Mouse (Mus musculus) heart, adult 11 months (tissue): ENCODE data around the gene Dpp8.

Experiments
- DNase-seq: peaks from one replicate; pipeline ENCODE4 v3.0.0; 2022

Dpp8 gene

DNA sequence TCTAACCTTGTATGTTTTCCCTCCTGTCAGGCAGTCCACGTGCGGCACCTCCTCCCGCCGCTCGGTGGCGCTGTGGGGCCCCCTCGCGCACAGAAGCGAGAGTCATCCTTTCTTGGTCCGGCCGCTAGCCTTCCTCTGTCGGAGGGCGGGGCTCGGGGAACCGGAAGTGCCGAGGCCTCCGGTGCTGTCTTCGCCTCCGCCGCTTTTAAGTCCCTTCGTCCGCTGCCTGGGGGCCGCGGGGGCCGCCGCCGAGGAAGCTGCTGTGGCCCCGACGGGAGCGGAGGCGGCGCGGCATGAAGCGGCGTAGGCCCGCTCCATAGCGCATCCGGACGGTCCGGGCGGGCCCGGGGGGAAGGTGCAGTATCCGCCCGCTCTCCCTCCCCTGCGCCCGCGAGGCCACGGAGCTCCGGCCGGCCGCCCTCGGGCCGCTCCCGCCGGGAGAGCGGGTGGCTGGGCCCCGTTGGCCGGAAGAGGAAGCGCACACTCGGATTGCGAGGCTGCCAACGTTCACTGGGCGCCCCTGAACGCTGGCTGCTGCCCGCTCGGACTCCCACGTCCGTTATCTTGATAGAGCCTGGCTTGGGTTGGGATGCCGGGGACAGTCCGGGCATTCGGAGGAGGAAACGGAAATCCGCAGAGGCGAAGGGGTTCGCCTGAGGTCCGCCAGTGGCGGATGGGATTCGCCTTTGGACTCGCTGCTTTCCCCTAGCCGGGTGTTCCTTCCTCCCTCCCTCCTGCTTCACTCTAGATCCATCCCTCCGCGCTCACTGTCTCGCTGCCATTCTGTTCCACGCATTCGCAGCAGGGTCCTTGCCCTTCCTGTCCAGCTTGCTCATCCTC, at the start of gene Dpp8:
Gene Dpp8, plus strand, starts transcription at position 146 of the 840 bp plus-strand sequence.
- DNase-seq = peak; percentile 99

DNA sequence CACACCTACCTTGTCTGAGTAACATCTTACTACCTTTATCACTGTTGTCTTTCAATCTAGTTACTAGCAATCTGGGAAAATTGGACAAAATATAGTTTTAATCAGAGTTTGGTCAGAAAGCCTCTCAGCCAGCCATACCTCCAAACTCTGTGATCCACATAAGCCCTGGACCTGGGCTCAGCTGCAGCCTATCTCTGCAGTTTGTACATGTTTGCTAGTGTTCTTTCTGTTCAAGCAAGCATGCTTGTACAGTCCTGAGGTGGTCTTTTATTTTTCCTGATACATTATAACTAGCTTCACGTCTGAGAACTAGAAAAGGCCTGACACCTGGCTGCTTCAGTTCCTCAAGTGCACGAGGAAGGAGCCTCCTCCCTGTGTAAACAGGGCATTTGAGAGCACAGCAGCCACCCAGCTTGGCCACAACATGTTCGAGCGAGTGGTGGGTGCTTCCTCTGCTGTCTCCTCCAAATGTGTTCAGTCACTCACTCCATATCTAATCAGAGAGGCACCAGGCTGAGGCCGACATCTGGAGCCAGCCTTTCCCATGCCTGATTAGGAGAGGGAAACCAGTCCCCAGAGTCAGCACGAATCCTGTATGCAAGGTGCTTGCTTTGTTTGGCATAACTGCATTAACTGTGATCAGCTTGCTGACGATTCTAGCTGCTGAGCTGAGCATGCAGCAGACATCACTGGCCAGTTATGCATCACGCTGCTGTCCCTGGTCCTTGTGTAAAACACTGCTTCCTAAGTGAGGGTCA, 47.0 kb upstream of the Dpp8 start:
- DNase-seq = peak; percentile 68

DNA sequence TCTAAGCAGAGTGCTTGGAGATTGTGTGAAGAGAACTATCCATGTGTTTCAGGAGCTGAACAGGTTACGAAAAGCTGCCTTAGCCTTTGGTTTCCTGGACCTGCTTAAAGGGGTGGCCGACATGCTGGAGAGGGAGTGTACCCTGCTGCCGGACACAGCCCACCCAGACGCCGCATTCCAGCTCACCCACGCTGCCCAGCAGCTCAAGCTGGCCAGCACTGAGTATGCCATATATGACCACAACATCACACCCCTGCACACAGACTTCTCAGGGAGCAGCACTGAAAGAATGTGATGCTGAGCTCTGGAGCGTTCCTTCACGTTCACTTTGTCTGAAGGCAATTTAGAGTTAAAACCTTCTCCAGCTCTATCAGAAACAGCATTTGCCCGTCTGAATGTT, 46.4 kb upstream of the Dpp8 start:
- DNase-seq = peak; percentile 77

DNA sequence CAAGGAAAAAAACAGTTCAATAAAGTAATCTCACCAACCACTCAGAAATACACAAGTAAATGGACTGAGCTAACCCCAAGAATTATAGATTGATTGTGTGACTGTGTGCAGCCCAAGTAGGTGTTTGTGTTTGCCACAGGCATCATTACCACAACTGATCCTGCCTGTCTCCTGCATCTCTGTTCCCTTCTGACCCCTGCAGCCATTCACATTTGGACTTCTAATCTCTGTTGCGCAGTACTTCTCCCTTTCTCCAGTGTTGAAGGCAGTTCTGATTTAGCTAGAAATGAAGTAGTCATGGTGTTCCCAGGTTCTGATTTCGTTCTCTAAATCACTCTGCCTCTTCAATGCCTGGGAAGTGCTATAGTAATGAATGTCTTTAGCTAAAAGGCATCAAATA, 44.6 kb upstream of the Dpp8 start:
- DNase-seq = peak; percentile 58

DNA sequence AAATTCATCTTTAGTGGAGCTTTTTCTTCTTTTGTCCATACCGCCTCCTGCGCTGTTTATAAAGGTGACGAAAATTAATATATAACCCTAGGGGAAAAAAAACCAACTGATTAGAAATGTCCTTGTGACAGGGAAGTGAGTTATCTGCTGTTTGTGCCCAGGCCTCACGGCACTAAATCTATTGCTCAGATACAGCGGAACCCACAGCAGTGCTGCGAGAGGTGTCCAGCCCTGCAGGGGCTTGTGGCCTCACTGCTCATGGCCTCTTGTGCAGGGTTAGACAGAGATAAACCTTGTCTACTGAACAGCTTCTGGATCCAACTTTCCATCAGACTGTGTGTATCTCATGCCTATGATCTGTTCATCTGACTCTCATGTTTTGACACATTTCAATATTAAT, 43.8 kb upstream of the Dpp8 start:
- peak; percentile 31 for DNase-seq

DNA sequence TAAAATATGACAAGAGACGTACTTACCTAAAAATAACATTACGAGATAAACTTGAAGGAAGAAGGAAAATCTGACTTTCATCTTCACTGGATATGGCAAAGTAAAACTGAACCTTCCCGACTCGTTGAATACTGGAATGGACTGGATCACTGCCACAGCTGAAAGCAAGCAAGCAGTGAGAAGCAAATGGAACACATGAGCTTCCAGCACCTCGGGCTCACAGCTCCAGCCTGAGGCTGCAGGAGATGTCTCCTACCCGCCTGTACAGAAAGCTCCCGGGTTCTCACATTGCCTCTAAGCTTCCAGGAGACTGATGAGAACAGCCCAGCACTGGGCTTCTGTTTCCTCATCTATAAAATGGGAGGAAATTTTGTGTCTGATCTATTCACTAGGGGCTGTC, 41.9 kb upstream of the Dpp8 start:
- no peak for DNase-seq

DNA sequence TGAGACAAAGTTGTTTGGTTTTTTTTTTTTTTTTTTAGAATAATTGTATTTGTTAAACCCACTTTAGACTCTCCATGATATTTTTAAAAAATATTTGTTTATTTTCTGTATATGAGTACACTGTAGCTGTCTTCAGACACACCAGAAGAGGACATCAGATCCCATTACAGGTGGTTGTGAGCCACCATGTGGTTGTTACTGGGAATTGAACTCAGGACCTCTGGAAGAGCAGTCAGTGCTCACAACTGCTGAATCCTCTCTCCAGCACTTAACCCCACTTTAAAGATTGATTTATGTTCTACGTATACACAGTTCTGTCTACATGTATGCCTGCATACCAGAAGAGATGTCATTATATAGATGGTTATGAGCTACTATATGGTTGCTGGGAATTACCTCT, 36.8 kb upstream of the Dpp8 start:
- peak; percentile 76 for DNase-seq

DNA sequence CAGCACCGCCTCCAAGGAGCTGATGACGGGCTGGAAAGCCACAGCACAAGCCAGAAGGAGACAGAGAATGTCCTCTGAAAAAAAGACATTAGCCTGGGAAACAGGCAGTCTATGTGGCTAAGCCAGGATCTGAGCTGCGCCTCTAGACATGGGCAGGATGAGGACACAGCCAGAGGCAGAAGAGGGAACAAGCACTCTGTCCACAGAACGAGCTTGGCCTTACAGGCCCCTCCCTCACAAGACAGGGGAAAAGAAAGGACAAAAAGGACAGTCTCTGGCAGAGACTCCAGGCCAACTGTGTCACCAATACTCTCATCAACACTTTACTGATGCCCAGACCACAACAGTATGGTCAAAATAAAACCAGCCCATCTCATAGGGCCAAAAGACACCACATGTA, 30.7 kb upstream of the Dpp8 start:
- peak; percentile 90 for DNase-seq

DNA sequence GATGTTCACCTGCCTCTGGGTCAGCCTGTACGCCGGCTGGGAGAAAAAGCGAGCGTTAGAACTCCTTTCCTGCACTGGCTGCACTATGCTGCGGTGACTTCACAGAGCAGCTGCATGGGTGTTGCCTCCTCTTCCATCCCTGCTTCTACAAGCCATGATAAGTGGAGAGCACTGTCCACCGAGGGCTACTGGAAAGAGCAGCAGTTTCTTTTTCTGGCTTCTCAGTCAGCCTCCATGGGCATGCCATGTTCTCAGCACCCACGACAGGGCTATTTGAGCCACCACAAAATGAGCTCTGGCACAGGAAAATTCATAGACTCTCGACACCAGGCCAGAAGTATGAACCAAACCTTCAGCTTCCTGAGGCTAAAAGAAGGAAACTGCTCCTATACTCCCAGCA, 26.5 kb upstream of the Dpp8 start:
- DNase-seq = no peak

DNA sequence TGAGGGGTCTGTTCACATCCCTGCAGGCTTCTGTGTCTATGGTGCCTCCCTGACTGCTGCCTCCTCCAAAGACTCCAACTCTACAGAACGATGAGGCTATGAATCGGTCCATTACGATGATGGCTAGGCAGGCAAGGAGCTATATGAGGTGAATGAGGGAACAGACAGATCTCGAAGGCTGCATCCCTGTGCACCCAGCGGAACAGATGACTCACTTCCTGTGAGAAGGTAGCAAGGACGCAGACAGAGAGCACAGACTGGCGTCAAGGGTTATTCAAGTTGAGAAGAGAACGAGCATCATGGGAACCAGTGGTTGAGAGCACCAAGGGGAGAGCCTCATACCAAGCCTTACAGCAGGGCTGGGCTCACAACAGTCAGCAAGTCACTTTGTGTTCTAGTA, 21.6 kb upstream of the Dpp8 start:
- DNase-seq = peak; percentile 79

DNA sequence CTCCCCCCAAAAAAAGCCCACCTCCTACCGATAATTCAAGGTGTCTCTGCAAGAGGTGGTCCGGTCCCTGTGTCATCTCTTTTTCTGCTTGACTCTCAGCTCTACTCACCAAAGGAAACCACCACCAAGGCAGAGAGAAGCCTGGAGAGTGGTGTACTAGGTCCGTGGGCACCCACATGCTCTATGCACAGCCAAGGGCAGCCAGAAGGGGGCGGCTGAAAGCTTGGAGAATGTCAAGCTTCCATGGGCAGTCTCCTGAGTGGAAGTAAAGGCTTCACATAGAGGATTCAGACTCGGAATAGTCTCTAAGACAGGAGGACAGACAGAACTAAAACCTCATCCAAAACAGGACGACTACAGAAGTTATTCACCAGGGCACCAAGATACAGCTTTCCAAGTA, 20.9 kb upstream of the Dpp8 start:
- peak; percentile 89 for DNase-seq

DNA sequence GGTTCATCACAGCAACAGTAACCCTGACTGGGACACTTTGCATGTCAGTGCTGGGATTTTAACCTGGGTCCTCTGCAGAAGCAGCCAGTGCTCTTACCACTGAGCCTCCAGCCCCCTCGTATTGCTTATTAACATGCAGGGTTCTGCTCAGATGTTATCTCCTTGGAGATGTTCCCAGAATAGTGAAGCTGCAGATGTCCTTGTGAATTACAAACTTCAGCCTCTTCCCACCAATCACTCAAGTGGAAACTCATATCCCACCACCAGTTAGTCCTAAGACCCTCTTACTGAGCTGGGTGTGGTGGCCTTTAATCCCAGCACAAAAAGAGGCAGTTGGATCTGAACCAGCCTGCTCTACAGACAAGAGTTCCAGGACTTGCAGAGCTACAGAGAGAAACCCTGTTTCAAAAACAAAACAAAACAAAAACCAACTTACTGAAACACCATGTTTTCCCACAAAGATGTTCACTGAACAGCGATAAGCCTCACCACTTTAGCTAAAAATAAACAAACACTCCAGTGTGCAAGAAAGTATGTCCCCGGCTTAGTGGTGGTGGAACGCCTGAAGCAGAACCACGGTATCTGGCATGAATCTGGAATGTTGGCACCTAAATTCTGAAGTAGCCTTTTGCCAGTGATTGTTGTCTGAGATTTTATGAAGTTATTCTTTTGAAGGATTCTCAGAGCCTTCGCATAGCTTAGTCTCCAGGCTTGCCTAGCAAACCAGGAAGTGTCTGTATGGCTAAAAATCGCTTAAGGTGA, 16.6 kb upstream of the Dpp8 start:
- peak; percentile 85 for DNase-seq

DNA sequence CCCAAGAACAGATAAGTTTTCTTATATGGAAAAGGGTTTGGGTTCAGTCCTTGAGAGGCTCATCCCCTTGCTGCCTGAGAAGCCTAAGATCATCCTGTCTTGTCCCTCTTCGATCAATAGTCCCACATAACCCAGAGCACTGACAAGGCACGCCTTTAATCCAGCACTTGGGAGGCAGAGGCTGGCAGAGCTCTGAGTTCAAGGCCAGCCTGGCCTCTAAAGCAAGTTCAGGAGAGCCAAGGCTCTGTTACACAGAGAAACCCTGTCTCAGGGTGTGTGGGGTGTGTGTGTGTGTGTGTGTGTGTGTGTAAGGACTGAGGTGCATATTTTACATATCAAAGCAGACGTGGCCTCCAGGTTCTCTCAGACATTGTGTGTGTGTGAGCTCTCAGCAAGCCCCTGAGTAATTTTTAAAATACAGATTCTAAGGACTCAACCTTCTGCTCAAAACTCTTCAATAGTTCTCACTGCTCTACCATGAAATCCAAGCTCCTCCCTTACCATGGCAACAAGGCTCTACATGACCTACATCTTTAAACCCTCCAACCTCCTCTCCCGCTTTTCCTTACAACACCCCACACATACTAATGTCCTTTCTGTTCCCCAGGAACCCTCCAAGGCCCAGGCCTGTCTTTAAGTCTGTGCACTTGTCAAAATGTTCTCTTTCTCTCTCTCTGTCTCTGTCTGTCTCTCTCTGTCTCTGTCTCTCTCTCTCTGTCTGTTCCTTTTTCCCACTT, 15.8 kb upstream of the Dpp8 start:
- peak; percentile 54 for DNase-seq

DNA sequence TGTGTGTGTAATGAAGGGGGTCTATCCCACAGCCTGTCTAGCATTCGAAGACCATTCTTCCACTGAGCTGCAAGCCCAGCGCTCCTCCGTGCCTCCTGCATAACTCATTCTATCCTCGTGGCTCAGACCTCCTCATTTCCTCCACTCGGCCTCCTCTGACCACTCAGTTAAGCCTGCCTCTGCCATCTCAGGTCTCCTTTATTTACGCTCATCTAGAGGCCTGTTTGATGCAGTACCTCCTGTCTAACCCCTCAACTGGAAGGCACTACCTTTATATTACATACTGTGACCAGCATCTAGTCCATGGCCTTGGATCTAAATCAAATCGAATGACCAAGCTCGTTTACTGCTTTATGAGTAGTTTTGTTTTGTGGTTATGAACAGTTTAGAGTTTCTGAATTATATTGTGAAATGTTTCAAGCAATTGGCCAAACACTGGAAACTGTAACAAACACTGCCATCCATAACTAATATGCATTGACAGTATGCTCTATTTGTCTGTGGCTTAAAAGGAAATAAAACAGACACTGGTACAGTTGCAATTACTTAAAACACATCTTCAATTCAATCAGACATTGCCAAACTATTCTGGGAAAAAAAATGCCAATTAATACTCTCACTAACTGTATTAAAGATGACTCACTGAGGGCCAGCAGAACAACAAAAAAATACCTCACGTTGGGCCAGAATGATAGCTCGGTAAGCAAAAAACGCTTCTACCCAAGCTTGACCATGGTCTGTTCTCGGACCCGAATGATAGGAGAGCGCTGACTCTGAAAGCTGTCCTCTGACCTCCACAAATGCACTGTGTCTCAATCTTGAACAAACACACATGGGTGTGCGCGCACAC, 15.0 kb upstream of the Dpp8 start:
- DNase-seq = peak; percentile 60

DNA sequence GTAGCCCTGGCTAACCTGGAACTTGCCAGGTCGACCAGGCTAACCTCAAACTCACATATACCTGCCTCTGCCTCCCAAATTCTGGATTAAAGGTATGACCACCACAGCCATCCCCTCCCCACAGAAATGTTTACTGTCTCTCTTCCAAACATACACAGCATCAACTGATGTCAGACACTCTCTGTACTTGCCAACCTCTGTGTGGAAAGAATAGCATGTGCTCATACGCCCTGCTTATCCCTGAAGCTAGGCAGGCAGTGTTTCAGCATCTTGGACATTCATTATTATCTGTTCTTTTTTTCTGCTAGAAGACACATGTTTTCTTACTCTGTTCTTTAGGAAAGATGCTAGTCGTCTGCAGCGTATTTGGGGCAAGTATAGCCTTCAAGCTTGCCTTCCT, 14.3 kb upstream of the Dpp8 start:
- DNase-seq = peak; percentile 49

DNA sequence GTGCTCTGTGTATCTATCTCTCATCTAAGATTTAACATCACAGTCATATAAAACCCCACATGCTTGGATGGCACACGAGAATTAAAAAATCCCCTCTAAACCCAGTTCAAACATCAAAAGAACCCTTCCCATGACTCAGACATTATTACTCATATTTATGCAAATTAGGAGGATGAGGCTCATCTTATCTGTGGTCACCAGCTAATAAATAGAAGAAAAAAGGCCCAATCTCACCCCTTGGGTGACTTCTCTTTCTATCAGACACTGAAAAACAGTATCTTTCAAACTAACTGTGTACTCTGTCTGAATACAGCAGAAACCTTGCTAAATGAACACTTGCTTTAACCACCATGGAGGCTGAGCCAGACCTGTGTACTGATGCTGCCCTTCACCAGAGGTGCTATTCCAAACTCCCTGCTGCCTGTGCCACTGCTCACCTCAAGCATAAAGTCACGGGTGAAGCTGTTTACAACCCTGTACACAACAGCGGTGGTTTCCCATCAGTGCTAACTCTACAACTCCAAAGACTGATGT, 13.6 kb upstream of the Dpp8 start:
- DNase-seq = peak; percentile 62

DNA sequence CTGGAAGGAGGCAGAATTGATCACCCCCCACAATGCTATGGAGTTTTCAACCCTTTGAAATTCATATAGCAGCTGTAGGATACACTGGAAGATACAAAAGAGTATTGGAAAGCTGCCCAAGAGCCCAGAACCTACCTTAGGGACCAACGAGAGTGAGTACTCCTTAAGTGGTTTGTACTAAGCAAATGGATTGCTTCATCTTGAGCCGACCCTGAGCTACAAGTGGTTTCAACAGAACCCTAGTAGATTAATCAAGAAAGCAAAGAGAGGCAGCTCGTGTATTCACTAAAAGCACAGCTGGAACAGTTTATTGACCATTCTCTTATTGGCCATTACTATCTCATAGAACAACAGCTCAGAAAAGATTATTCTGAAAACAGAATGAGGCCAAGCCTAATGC, 13.1 kb upstream of the Dpp8 start:
- DNase-seq = peak; percentile 66

DNA sequence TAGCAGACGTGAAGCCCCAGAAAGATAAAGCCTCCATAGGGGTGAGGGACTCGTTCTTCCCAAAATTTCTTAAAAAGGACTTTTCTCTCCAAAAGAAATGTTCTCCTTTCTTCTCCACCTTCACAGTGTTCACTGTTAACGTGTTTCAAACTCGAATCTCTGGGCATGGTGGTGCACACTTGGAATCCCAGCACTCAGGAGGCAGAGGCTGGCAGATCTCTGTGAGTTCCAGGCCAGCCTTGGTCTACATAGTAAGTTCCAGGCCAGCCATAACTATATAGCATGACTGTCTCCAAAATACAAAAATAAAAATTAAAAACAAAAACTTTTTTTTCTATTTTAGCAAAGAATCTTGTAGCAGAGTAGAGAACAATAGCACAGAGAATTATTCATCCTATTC, 12.1 kb upstream of the Dpp8 start:
- DNase-seq = peak; percentile 72

DNA sequence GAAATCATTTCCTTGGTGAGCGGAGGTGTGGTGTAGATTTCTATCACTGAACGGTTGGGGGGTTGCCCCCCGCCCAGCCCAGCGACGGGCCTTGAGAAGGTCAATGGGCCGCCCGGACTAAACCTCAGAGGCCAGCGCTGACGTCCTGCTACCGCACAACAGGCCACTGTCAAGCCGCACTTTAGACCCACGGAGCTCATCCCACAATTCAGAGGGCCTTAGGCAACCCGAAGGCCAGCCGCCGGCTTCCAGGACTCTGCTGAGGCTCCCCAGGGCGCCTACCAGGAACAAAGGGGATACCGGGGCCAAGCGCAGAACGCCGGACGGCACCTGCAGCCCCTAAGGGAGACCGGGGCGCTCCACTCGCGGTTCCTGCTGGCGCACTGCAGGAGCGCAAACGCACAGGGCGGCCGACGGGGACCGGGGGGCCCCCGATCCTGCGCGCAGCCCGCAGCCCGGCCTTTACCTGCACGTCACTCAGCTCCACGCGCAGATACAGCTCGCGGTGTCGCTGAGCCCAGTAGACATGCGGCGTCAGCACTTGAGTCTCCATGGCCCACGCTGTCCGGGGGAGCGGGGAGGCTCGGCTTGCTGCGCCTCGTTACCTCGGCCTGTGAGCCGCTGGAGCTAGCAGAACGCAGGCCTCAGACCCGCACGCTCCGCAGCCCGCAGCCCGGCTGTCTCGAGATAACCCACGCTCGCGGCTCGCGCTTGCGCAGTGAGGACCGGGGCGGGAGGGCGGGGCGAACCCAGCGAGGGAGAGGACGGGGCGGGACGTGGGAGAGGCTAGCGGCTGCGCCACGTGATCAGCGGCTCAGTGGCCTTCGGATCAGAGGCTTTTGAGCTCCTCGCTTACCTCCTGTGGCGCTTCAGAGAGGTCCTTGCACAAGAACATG, 11.0 kb upstream of the Dpp8 start, which contains the start of gene Hacd3:
Gene Hacd3, minus strand, starts transcription at position 703 of the 896 bp plus-strand sequence.
- peak; percentile 99 for DNase-seq

DNA sequence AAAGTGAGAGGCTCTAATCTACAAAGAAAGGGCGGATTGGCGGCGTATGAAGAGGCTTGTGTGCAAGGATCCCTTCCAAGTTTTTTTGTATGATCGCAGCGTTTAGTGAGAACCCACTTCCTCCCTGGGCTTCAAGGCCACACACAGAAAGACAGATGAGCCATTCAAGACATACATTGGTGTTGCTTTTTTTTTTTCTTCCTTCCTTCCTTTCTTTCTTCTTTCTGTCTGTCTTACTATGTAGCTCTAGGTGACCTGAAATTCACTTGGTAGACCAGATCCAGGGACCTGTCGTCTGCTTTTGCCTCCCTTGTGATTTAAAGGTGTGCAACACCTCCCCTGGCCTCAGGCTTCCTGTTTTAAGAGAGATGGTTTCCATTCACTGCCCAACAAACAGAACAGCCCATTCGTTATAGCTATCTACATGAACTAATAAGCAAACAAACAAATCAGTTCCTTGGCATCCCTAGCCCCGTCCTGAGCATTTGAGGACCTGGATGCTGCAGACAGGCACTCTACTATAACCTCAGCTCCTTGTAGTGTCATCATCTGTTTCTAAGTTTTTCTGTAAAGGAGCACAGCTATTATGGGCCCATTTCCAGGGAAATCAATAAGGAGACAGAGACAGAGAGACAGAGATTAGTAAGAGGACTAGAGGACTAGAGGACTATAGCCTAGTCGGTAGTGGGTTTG, 10.2 kb upstream of the Dpp8 start:
- DNase-seq = no peak
